Mouse (Mus musculus) neural tube, embryonic 15.5 days (tissue): Measurements from ENCODE around the gene Tmem106c. TPM values are rescaled to one million over a fixed set of nuclear protein-coding genes. Genes with fewer than 3 reads are reported as not detected.

Experiments
- ATAC-seq: fragments of 200-750 bp; cut with Nextera tagmentation; 2 replicates; pipeline ENCODE4 v1.8.0; 2017; ENCODE audit warnings: mild to moderate bottlenecking, moderate TSS enrichment, moderate library complexity; ENCODE audit not compliant: low FRiP score
- H3K27ac ChIP-seq: fragments of 300-500 bp; sonication (generic); replicated peaks from 2 replicates; pipeline ENCODE4 v1.5.1; 2015; ENCODE audit warnings: mild to moderate bottlenecking, inconsistent platforms
- H3K27me3 ChIP-seq: fragments of 300-500 bp; sonication (generic); replicated peaks from 2 replicates; pipeline ENCODE4 v1.6.1; 2015; ENCODE audit warnings: inconsistent platforms
- H3K36me3 ChIP-seq: fragments of 300-500 bp; sonication (generic); 2 replicates; pipeline ENCODE4 v1.6.1; 2015; ENCODE audit warnings: inconsistent platforms
- H3K4me1 ChIP-seq: fragments of 300-500 bp; sonication (generic); 2 replicates; pipeline ENCODE4 v1.6.1; 2015; ENCODE audit warnings: inconsistent platforms
- H3K4me2 ChIP-seq: fragments of 300-500 bp; sonication (generic); 2 replicates; pipeline ENCODE4 v1.6.1; 2015; ENCODE audit warnings: inconsistent platforms, mild to moderate bottlenecking, moderate library complexity
- H3K4me3 ChIP-seq: fragments of 300-500 bp; sonication (generic); replicated peaks from 2 replicates; pipeline ENCODE4 v1.5.1; 2015; ENCODE audit warnings: mild to moderate bottlenecking, inconsistent platforms
- H3K9ac ChIP-seq: fragments of 300-500 bp; sonication (generic); replicated peaks from 2 replicates; pipeline ENCODE4 v1.6.1; 2015; ENCODE audit warnings: mild to moderate bottlenecking, inconsistent platforms
- H3K9me3 ChIP-seq: fragments of 300-500 bp; sonication (generic); replicated peaks from 2 replicates; pipeline ENCODE4 v1.6.1; 2016; ENCODE audit warnings: inconsistent platforms
- WGBS: fragments of 180-500 bp; shearing (Covaris S2); methylation state at CpG from one replicate; pipeline ENCODE4 v1.1.7; 2015; ENCODE audit warnings: mixed read lengths; 5-methylcytosine and 5-hydroxymethylcytosine counted together
- polyA plus RNA-seq: library from polyadenylated mRNA; unstranded; fragments of >200 nt; fragmentation: Nextera tagmentation; extraction: Ambion mirVana; gene quantifications from 2 replicates; pipeline ENCODE4 v1.2.1, GENCODE M21; 2015

Tmem106c gene
- polyA plus RNA-seq = 48.0 and 48.6 TPM in 2 replicates

DNA sequence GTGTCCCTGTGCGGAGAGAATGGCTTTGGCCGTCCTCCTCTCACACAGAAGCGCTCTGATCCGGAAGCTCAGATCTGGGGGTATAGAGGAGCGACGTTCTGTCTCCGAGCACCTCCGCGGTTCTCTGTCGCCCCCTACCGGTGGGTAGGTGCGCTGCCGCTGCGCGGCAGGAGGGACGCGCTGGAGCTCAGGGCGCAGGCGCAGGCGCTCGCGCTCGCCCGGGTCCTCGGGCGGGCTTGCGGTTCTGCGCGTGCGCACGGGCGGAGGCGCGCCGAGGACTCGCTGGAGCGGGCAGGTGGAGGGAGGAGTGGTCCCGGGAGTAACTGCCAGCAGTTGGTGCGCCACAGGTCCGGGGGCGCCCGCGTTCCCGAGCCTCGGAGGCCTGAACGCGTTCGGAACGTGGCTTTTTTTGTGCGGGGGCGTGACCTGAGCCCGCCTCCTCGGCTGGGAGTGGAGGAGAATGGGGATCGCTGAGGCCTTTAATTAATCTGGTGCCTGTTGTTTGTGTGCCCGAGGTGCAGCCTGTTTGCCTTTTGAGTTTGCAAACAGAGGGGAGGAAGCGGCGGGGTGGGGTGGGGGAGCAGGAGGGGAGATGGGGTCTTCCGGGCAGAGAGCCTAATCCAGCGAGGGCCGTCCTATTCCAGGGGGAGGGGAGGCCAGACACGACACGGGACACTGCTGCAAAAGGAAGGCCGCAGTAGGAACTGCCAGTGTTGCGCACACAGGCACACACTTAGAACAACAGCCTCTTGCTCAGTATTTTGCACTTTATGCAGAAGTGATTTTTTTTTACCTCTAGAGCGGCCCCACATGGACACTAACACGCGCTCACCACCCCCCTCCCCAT lies at the start of gene Tmem106c:
Gene Tmem106c (plus strand): TSS at position 212 of the 847 bp plus-strand sequence.
- H3K9me3 ChIP-seq = no peaks in the 10 kb centered on the region
- WGBS = under 1% methylated on average over 66 of the region's 67 CpGs

DNA sequence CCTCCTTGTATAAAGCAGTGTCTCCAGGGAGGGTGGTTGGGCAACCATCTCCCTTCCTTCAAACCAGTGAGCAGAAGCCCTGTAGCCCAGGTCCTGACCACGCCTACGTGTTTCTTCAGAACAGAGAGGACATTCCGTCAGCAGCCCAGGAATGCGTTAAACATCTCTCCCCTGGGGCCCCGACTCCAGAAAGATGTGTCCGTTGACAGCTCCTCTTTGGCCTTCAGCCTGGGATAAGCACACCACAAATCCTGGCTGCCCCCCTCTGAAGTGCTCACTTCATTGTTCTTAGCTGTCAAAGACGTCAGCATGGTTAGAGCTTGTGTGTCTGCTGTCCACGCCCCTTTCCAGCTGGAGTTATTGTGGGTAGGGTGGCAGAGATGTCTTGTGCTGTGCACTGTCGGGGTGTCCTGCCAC lies 49.7 kb upstream of the Tmem106c start:
- Histone ChIP-seq H3K9ac (no peak overlapping the region), H3K4me3 (no peak overlapping the region), H3K4me2 (no peak overlapping the region), H3K9me3 (no peaks in the 10 kb centered on the region), H3K4me1 (no peaks in the 10 kb centered on the region), H3K27ac (no peak overlapping the region), H3K27me3 (peaks cover 3% of the 10 kb centered on the region; the same call in 1 of the 2 replicates), H3K36me3 (no peaks in the 10 kb centered on the region)
- no peak for ATAC-seq
- WGBS = 32% methylated on average over 9 of the region's 9 CpGs

More for the DNA sequence above, at the start of gene Tmem106c:
- Histone ChIP-seq H3K4me3 (peak within 1 kb of the TSS; percentile 76), H3K36me3 (no peaks in the 10 kb centered on the region), H3K27ac (peak within 1 kb of the TSS; percentile 88), H3K4me2 (peak within 1 kb of the TSS; percentile 83), H3K27me3 (no peaks in the 10 kb centered on the region), H3K4me1 (peaks cover 20% of the 10 kb centered on the region), H3K9ac (peak within 1 kb of the TSS; percentile 79)
- ATAC-seq = peak; percentile 94

DNA sequence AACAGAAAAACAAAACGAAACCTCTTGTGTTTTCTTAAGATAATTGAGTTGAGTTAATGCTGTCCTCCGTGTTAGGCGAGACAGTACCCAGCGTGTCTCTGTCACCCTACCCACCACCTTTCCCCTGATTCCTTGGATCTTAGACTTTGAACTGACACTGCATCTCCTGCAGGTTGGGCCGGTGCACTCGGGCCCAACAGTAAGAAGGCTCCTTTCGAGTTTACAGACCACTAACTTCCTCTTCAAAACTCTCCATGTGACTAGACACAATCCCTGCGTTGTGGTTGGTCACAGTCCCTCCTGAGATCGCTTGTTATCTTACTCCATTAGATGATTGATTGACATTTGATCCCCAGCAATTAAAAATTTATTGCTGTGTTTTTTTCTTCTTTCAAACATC lies 46.0 kb upstream of the Tmem106c start:
- no peak overlapping the region for H3K9ac ChIP-seq
- no peaks in the 10 kb centered on the region for H3K27me3 ChIP-seq
- ATAC-seq = no peak
- WGBS = 89% methylated on average over 9 of the region's 9 CpGs
- H3K27ac ChIP-seq = no peak overlapping the region
- H3K9me3 ChIP-seq = no peaks in the 10 kb centered on the region
- no peaks in the 10 kb centered on the region for H3K4me1 ChIP-seq
- no peaks in the 10 kb centered on the region for H3K36me3 ChIP-seq
- no peak overlapping the region for H3K4me2 ChIP-seq
- no peak overlapping the region for H3K4me3 ChIP-seq

DNA sequence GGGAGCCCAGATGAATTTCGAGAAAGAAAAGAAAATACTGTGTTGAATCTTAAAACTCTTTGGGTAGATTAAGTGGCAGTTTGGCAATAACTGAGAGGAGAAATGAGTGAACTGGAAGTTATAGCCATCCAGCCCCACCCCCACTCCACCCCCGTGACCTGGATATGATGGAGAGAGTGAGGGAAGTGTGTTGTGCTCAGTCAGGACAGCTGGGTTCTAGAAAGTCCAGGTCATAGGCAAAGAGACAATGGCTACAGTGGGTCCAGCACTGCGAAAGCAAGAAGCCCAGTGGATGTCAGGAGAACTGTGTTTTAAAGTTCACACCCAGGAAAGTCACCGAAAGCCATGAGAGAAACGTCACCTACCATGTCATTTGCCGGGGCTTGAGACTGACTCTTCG lies 44.8 kb upstream of the Tmem106c start:
- ATAC-seq = no peak
- no peaks in the 10 kb centered on the region for H3K27me3 ChIP-seq
- 88% methylated on average over 7 of the region's 7 CpGs for WGBS

DNA sequence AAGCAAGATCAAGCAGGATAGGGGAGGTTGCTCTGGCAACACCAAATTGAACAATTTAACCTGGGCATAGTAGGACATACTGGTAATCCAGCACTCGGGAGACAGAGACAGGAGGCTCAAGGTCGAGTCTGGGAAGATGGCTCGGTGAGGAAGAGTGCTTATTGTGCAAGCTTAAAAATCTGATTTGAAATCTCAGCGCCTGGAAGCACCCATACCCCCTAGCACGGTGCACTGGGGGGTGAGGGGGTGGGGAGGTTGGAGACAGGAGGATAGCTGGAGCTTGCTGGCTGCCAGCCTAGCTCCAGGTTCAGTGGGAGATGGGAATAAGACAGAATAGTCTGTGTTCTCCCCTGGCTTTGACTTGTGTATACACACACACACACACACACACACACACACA lies 43.7 kb upstream of the Tmem106c start:
- Histone ChIP-seq H3K4me2 (no peak overlapping the region), H3K4me3 (no peak overlapping the region), H3K4me1 (no peaks in the 10 kb centered on the region), H3K27me3 (no peaks in the 10 kb centered on the region), H3K9me3 (no peaks in the 10 kb centered on the region), H3K27ac (no peak overlapping the region), H3K9ac (no peak overlapping the region), H3K36me3 (no peaks in the 10 kb centered on the region)
- ATAC-seq = no peak
- WGBS = 76% methylated on average over 5 of the region's 5 CpGs

More for the DNA sequence above, 44.8 kb upstream of the Tmem106c start:
- Histone ChIP-seq H3K9me3 (no peaks in the 10 kb centered on the region), H3K27ac (no peak overlapping the region), H3K9ac (no peak overlapping the region), H3K4me3 (no peak overlapping the region), H3K4me1 (no peaks in the 10 kb centered on the region), H3K36me3 (no peaks in the 10 kb centered on the region), H3K4me2 (no peak overlapping the region)

DNA sequence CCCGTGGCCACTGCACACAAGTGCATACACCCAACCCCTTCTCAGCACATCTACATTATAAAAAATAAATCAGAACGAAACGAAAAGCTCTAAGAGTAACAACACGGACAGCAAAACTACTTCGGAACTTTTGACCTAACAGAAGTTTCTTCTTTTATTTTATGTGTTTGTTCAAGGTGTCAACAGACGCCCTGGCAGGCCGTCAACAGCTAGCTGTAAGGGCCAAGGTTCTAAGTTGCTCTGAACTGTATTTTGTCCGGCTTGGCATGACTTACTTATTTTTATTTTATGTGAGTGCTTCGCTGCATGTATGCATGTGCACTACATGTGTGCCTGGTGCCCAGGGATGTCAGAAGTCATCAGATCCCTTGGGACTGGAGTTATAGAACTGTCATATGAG lies 42.2 kb upstream of the Tmem106c start:
- no peak overlapping the region for H3K4me3 ChIP-seq
- WGBS = 94% methylated on average over 9 of the region's 9 CpGs
- H3K27ac ChIP-seq = no peak overlapping the region

DNA sequence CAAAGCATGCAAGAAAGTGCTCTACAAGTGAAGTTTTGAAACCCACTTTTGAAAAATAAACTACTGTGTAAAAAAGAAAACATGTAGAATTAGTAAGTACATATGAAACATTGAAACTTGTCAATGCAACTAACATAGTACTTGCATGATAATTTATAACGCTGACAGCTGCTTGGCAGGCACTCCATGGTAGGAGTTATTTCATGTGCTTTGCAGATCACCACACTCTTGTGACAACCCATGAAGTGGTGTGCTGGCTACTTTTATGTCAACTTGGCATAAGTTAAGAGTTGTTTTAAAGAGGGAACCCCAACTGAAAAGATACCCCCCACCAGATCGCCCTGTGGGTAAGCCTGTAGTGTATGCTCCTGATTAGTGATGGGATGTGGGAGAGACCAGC lies 41.6 kb upstream of the Tmem106c start:
- Histone ChIP-seq H3K36me3 (no peaks in the 10 kb centered on the region), H3K9me3 (no peaks in the 10 kb centered on the region), H3K4me1 (no peaks in the 10 kb centered on the region), H3K4me2 (no peak overlapping the region), H3K9ac (no peak overlapping the region), H3K27ac (no peak overlapping the region), H3K27me3 (no peaks in the 10 kb centered on the region), H3K4me3 (no peak overlapping the region)
- WGBS = 94% methylated on average over 2 of the region's 2 CpGs
- ATAC-seq = no peak

More for the DNA sequence above, 42.2 kb upstream of the Tmem106c start:
- Histone ChIP-seq H3K9me3 (no peaks in the 10 kb centered on the region), H3K4me1 (no peaks in the 10 kb centered on the region), H3K4me2 (no peak overlapping the region), H3K27me3 (no peaks in the 10 kb centered on the region), H3K9ac (no peak overlapping the region), H3K36me3 (no peaks in the 10 kb centered on the region)
- no peak for ATAC-seq

DNA sequence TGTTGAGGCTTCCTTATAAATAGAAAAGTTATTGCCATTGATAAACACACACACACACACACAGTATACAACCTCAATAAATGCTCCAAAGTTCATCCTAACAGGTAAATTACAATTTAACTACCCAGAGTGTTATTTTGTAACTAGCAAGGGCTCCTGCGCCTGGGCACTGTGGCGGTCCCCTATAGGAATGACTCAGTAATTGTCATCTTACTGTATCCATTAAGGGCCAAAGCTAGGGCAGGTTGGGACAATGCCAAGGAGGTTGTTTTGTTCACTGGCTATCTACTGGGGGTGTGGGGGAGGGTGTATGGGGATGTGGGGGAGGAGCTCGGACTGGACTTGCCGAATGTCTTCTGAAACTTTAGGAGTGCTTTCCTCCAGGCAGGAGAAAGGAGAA lies 37.0 kb upstream of the Tmem106c start:
- Histone ChIP-seq H3K27me3 (no peaks in the 10 kb centered on the region), H3K4me2 (no peak overlapping the region), H3K36me3 (no peaks in the 10 kb centered on the region), H3K27ac (no peak overlapping the region), H3K4me1 (no peaks in the 10 kb centered on the region), H3K4me3 (no peak overlapping the region), H3K9me3 (no peaks in the 10 kb centered on the region), H3K9ac (no peak overlapping the region)
- WGBS = 56% methylated on average over 4 of the region's 4 CpGs
- ATAC-seq = no peak

DNA sequence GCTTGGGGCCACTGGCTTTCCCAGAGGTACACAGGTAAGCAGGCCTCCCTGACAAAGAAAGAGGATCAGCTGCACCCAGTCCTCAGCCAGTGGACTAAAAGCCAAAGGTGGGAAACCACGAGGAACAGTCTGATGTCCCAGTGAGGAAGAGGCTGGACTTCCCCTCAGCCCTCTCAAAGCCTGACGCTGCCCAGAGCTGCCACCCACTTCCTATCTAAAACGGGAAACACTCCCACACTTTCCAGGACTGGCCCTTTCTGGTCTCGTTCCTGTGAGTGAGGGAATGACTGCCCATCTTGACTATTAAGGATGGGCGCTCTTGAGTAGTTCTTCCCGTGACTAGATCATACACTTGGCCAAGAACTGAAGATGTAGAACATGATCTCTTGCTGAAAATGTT lies 36.2 kb upstream of the Tmem106c start:
- Histone ChIP-seq H3K4me1 (no peaks in the 10 kb centered on the region), H3K36me3 (no peaks in the 10 kb centered on the region), H3K27ac (no peak overlapping the region), H3K9ac (no peak overlapping the region), H3K27me3 (no peaks in the 10 kb centered on the region), H3K4me3 (no peak overlapping the region), H3K4me2 (no peak overlapping the region), H3K9me3 (no peaks in the 10 kb centered on the region)
- no peak for ATAC-seq
- WGBS = 83% methylated on average over 6 of the region's 6 CpGs

DNA sequence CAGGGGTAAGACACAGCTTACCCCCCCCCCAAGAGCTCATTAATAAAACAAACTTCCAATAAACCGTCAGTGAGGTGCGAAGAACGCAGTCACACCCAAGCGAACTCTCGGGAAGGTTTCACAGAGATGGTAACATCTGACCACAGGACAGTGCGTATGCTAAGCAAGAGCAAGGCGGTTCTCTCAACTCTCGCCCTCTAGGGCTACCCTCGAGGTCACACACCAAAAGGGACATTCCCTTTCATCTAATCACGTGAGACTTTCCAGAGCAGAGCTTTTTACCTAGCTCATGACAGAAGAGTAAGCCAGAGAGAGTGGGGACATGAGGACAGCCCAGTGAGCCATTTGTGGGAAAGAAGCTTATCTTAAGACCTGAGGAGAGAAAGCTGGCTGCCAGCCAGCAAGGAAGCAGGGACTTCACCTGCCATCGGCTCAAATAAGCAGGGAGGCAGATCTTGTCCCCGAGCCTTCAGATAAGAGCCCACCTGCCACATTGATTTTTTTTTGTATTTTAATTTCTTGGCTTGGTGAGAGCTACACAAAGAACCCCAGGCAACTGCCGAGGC lies 34.7 kb upstream of the Tmem106c start:
- H3K27me3 ChIP-seq = no peaks in the 10 kb centered on the region
- WGBS = 75% methylated on average over 13 of the region's 13 CpGs
- no peak overlapping the region for H3K9ac ChIP-seq
- no peak overlapping the region for H3K4me3 ChIP-seq
- H3K4me2 ChIP-seq = no peak overlapping the region
- no peak overlapping the region for H3K27ac ChIP-seq
- H3K36me3 ChIP-seq = no peaks in the 10 kb centered on the region
- H3K4me1 ChIP-seq = no peaks in the 10 kb centered on the region
- ATAC-seq = no peak
- no peaks in the 10 kb centered on the region for H3K9me3 ChIP-seq

DNA sequence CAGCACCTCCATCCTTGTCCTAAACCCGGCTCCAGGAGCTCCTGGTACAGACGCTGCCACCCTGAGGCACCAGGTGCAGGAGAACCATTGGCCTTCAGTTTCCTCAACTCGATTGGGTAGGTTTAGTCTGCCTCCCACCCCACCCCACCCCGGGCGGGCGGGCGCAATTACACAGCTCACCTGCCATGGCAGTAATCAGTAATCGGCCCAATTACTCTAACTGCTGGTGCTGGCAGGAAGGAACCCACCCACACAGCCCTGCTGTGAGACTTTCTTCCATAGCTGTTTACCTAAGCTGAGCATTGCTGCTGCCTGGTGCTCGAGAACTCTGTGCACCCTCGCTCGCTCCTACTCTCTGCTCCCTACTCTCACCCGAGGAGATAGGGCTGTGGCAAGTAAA lies 31.6 kb upstream of the Tmem106c start:
- H3K9ac ChIP-seq = no peak overlapping the region
- no peak overlapping the region for H3K4me3 ChIP-seq
- H3K4me2 ChIP-seq = no peak overlapping the region
- H3K27ac ChIP-seq = no peak overlapping the region
- no peaks in the 10 kb centered on the region for H3K27me3 ChIP-seq
- no peaks in the 10 kb centered on the region for H3K9me3 ChIP-seq
- ATAC-seq = no peak
- no peaks in the 10 kb centered on the region for H3K4me1 ChIP-seq
- 82% methylated on average over 12 of the region's 12 CpGs for WGBS
- H3K36me3 ChIP-seq = no peaks in the 10 kb centered on the region

DNA sequence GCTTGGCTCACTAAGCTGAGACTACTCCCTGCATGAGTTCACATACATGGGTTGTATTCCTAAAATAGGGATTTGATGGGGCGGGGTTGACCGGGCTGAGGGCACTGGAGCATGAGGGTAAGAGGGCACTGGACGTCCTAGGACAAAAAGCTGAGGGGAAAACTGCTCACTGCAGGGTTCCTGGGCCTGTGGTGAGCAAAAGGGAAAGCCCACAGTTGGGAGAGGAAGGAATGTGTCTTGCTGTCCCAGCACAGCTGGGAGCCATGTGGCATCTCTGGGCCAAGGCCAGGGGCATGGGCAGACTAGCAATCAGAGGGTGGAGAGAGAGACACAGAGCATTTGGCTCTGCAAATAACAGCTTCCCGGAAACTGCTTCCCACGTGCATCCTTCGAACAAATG lies 25.4 kb upstream of the Tmem106c start:
- no peak overlapping the region for H3K4me2 ChIP-seq
- no peak for ATAC-seq
- WGBS = 66% methylated on average over 6 of the region's 6 CpGs
- H3K9ac ChIP-seq = no peak overlapping the region
- no peak overlapping the region for H3K4me3 ChIP-seq
- H3K4me1 ChIP-seq = no peaks in the 10 kb centered on the region
- H3K27ac ChIP-seq = no peak overlapping the region
- no peaks in the 10 kb centered on the region for H3K9me3 ChIP-seq
- no peaks in the 10 kb centered on the region for H3K27me3 ChIP-seq
- H3K36me3 ChIP-seq = no peaks in the 10 kb centered on the region
